Comparison of ENCODE assay signal across 23 mouse cellular contexts in genomic region chr12:118018936-118019335, GRCm38 (mm10).
A peak's percentile ranks its signal among the peaks of the same experiment; 100 is the strongest.
DNase-seq lines count a peak whose midpoint lies in the region; ATAC-seq and TF ChIP-seq lines count a peak whose summit lies in the region.
"Had no signal": no experiment of that assay in that cellular context is flagged by ENCODE, and none has a peak within 500 bp of the region (broad histone marks: within the 10 kb centered on the region; RNA-seq: fewer than 3 reads in every experiment).

No protein-coding gene starts in this region.

- H3K36me3 ChIP-seq in liver, embryonic 11.5 days (ENCODE audit: control insufficient read depth, insufficient read depth, low read length) = no peaks in the 10 kb centered on the region
- no peaks in the 10 kb centered on the region for H3K36me3 ChIP-seq in liver, postnatal 0 days (replicated peaks; ENCODE audit: insufficient read depth, low read length)
- no peaks in the 10 kb centered on the region for H3K36me3 ChIP-seq in liver, embryonic 13.5 days
- H3K36me3 ChIP-seq: embryonic facial prominence, embryonic 15.5 days; hindbrain, embryonic 10.5 days; intestine, embryonic 15.5 days; limb, embryonic 10.5 days; liver, embryonic 15.5 days; midbrain, embryonic 15.5 days; neural tube, embryonic 12.5 days had no signal

- H3K4me3 ChIP-seq in liver, embryonic 11.5 days (ENCODE audit: low read depth, low read length) = no peak overlapping the region
- no peak overlapping the region for H3K4me3 ChIP-seq in liver, postnatal 0 days (ENCODE audit: low read depth, low read length)
- no peak overlapping the region for H3K4me3 ChIP-seq in liver, embryonic 13.5 days (replicated peaks)
- H3K4me3 ChIP-seq: embryonic facial prominence, embryonic 15.5 days; heart, adult 2 months; hindbrain, embryonic 10.5 days; intestine, embryonic 15.5 days; limb, embryonic 10.5 days; liver, embryonic 15.5 days; midbrain, embryonic 15.5 days; neural tube, embryonic 12.5 days had no signal

- TF ChIP-seq EP300 in liver, postnatal 0 days (IDR thresholded peaks at IDR 0.05; ENCODE audit: low read depth) = no peak

- no peak for TF ChIP-seq CTCF in liver, postnatal 0 days (IDR thresholded peaks at IDR 0.05; ENCODE audit: low read depth)

- no peak for DNase-seq in liver, embryonic 11.5 days (ENCODE audit: low spot score)
- DNase-seq in liver, postnatal 0 days = no peak
- DNase-seq in liver, embryonic 13.5 days = no peak
- DNase-seq in lung, postnatal 10 days = peak; percentile 20
- DNase-seq in frontal cortex, postnatal 36 days (ENCODE audit: low spot score in 2 of 2) = no peak
- no peak for DNase-seq in ovary, postnatal 36 days (ENCODE audit: low spot score)
- no peak for DNase-seq in spleen, postnatal 14 days (ENCODE audit: low spot score in 2 of 2)
- DNase-seq: adrenal gland, postnatal 36 days; cerebellum, adult 9-10 months; gastrocnemius, postnatal 14 days; heart, adult 2 months; kidney, adult 9 months; kidney, postnatal 14 days; thymus, postnatal 14 days had no signal

- no peaks in the 10 kb centered on the region for H3K9me3 ChIP-seq in liver, embryonic 11.5 days (ENCODE audit: control insufficient read depth, low read length)
- H3K9me3 ChIP-seq in liver, postnatal 0 days (ENCODE audit: low read length) = no peaks in the 10 kb centered on the region
- no peaks in the 10 kb centered on the region for H3K9me3 ChIP-seq in liver, embryonic 13.5 days (replicated peaks)
- H3K9me3 ChIP-seq: embryonic facial prominence, embryonic 15.5 days; hindbrain, embryonic 10.5 days; intestine, embryonic 15.5 days; limb, embryonic 10.5 days; liver, embryonic 15.5 days; midbrain, embryonic 15.5 days; neural tube, embryonic 12.5 days had no signal

- 44% methylated on average over 6 of the region's 6 CpGs for WGBS in liver, embryonic 11.5 days
- WGBS in liver, postnatal 0 days (ENCODE audit: insufficient replicate concordance) = 41% methylated on average over 6 of the region's 6 CpGs
- WGBS in liver, embryonic 13.5 days (ENCODE audit: insufficient replicate concordance) = 15% methylated on average over 6 of the region's 6 CpGs

- no peaks in the 10 kb centered on the region for H3K27me3 ChIP-seq in liver, embryonic 11.5 days (replicated peaks; ENCODE audit: control insufficient read depth, insufficient read depth, low read length)
- no peaks in the 10 kb centered on the region for H3K27me3 ChIP-seq in liver, postnatal 0 days (ENCODE audit: insufficient read depth, low read length)
- H3K27me3 ChIP-seq in liver, embryonic 13.5 days = no peaks in the 10 kb centered on the region
- H3K27me3 ChIP-seq: embryonic facial prominence, embryonic 15.5 days; intestine, embryonic 15.5 days; liver, embryonic 15.5 days; midbrain, embryonic 15.5 days; neural tube, embryonic 12.5 days had no signal

- no peak overlapping the region for H3K4me2 ChIP-seq in liver, embryonic 11.5 days
- H3K4me2 ChIP-seq in liver, postnatal 0 days (ENCODE audit: low read depth, low read length) = no peak overlapping the region
- no peak overlapping the region for H3K4me2 ChIP-seq in liver, embryonic 13.5 days
- H3K4me2 ChIP-seq: embryonic facial prominence, embryonic 15.5 days; intestine, embryonic 15.5 days; liver, embryonic 15.5 days; midbrain, embryonic 15.5 days; neural tube, embryonic 12.5 days had no signal

- no peak overlapping the region for H3K9ac ChIP-seq in liver, embryonic 11.5 days (ENCODE audit: low read depth, low read length)
- H3K9ac ChIP-seq in liver, postnatal 0 days (replicated peaks) = no peak overlapping the region
- H3K9ac ChIP-seq in liver, embryonic 13.5 days = no peak overlapping the region
- H3K9ac ChIP-seq: embryonic facial prominence, embryonic 15.5 days; intestine, embryonic 15.5 days; liver, embryonic 15.5 days; midbrain, embryonic 15.5 days; neural tube, embryonic 12.5 days had no signal

- peak; percentile 75 for ATAC-seq in liver, embryonic 11.5 days (replicated peaks; ENCODE audit: low FRiP score)
- ATAC-seq in liver, postnatal 0 days = no peak
- ATAC-seq in liver, embryonic 13.5 days (ENCODE audit: low read depth) = peak; percentile 41; the same call in 1 of the 2 replicates
- ATAC-seq: forebrain, embryonic 14.5 days; hindbrain, embryonic 16.5 days; intestine, embryonic 15.5 days; midbrain, embryonic 15.5 days had no signal

- no peak overlapping the region for H3K27ac ChIP-seq in liver, embryonic 11.5 days (ENCODE audit: low read depth, low read length)
- H3K27ac ChIP-seq in liver, postnatal 0 days (ENCODE audit: low read depth) = no peak overlapping the region
- no peak overlapping the region for H3K27ac ChIP-seq in liver, embryonic 13.5 days
- H3K27ac ChIP-seq: embryonic facial prominence, embryonic 15.5 days; heart, adult 2 months; hindbrain, embryonic 10.5 days; intestine, embryonic 15.5 days; limb, embryonic 10.5 days; liver, embryonic 15.5 days; midbrain, embryonic 15.5 days; neural tube, embryonic 12.5 days had no signal

- H3K4me1 ChIP-seq in liver, embryonic 11.5 days (replicated peaks; ENCODE audit: control insufficient read depth, insufficient read depth, low read length) = no peaks in the 10 kb centered on the region
- no peaks in the 10 kb centered on the region for H3K4me1 ChIP-seq in liver, postnatal 0 days (ENCODE audit: insufficient read depth)
- no peaks in the 10 kb centered on the region for H3K4me1 ChIP-seq in liver, embryonic 13.5 days (replicated peaks)
- H3K4me1 ChIP-seq: embryonic facial prominence, embryonic 15.5 days; hindbrain, embryonic 10.5 days; intestine, embryonic 15.5 days; limb, embryonic 10.5 days; liver, embryonic 15.5 days; midbrain, embryonic 15.5 days; neural tube, embryonic 12.5 days had no signal
